Mouse (Mus musculus) olfactory bulb, adult 2 months (tissue): ENCODE results near the gene St8sia2. TPM values are rescaled to one million over a fixed set of nuclear protein-coding genes. Genes with fewer than 3 reads are reported as not detected.

Experiments
- H3K27ac ChIP-seq: fragments of 200-500 bp; 2 replicates; pipeline ENCODE4 v1.5.1; 2012; ENCODE audit warnings: low read depth, low read length; ENCODE audit not compliant: insufficient read depth
- H3K4me1 ChIP-seq: fragments of 200-500 bp; 2 replicates; pipeline ENCODE4 v1.6.1; 2012; ENCODE audit warnings: low read length; ENCODE audit not compliant: control insufficient read depth, insufficient read depth
- H3K4me3 ChIP-seq: fragments of 200-500 bp; 2 replicates; pipeline ENCODE4 v1.5.1; 2012; ENCODE audit warnings: mild to moderate bottlenecking, low read depth, low read length, moderate library complexity; ENCODE audit not compliant: insufficient read depth
- CTCF ChIP-seq: fragments of 200-500 bp; IDR thresholded peaks from 2 replicates; pipeline ENCODE4 v1.5.1; 2012; ENCODE audit warnings: low read depth, mild to moderate bottlenecking, low read length, moderate library complexity; ENCODE audit not compliant: insufficient read depth
- POLR2A ChIP-seq: fragments of 200-500 bp; IDR thresholded peaks from 2 replicates; pipeline ENCODE4 v1.6.1; 2012; ENCODE audit warnings: mild to moderate bottlenecking, low read depth, low read length, moderate library complexity; ENCODE audit not compliant: insufficient read depth
- WGBS: fragments of 180-500 bp; shearing (Covaris S2); methylation state at CpG from one replicate; pipeline ENCODE4 v1.1.7; 2018; 5-methylcytosine and 5-hydroxymethylcytosine counted together
- polyA plus RNA-seq: library from polyadenylated mRNA; stranded (reverse); fragments of >200 nt; gene quantifications from 2 replicates; pipeline ENCODE4 v1.2.4, GENCODE M21; 2012; ENCODE audit warnings: low replicate concordance; ENCODE audit not compliant: missing spikeins, insufficient read depth, insufficient read length

The St8sia2 gene
- polyA plus RNA-seq, 1 experiment = not detected

- WGBS = 80% methylated on average over 3 of the region's 3 CpGs
Observed at GRCm38 (mm10) chr7:74024171-74024570, 10.7 kb upstream of the St8sia2 start.

GRCm38 (mm10) chr7:74022571-74022970 lies 9.1 kb upstream of the St8sia2 start:
- no peaks in the 10 kb centered on the region for H3K4me1 ChIP-seq
- no peak for TF ChIP-seq POLR2A
- TF ChIP-seq CTCF = no peak
- 94% methylated on average over 2 of the region's 2 CpGs for WGBS
- H3K4me3 ChIP-seq = no peak overlapping the region
- no peak overlapping the region for H3K27ac ChIP-seq

More at GRCm38 (mm10) chr7:74024171-74024570, 10.7 kb upstream of the St8sia2 start:
- Histone ChIP-seq H3K4me3 (no peak overlapping the region), H3K27ac (no peak overlapping the region), H3K4me1 (no peaks in the 10 kb centered on the region)
- TF ChIP-seq POLR2A = no peak
- TF ChIP-seq CTCF = no peak

GRCm38 (mm10) chr7:74021771-74022170 lies 8.3 kb upstream of the St8sia2 start:
- no peak overlapping the region for H3K4me3 ChIP-seq
- H3K4me1 ChIP-seq = no peaks in the 10 kb centered on the region
- no peak overlapping the region for H3K27ac ChIP-seq
- WGBS = 88% methylated on average over 6 of the region's 6 CpGs
- TF ChIP-seq POLR2A (no peak), CTCF (no peak)

GRCm38 (mm10) chr7:74016613-74017012 lies 3.1 kb upstream of the St8sia2 start:
- no peak for TF ChIP-seq CTCF
- TF ChIP-seq POLR2A = no peak
- no peak overlapping the region for H3K4me3 ChIP-seq
- WGBS = 85% methylated on average over 2 of the region's 2 CpGs
- H3K27ac ChIP-seq = no peak overlapping the region
- peaks cover 7% of the 10 kb centered on the region; the same call in 1 of the 2 replicates for H3K4me1 ChIP-seq

- TF ChIP-seq POLR2A (no peak), CTCF (no peak)
- peaks cover 7% of the 10 kb centered on the region; the same call in 1 of the 2 replicates for H3K4me1 ChIP-seq
- 1% methylated on average over 70 of the region's 70 CpGs for WGBS
- peak overlapping the region; percentile 62 for H3K4me3 ChIP-seq
- H3K27ac ChIP-seq = no peak overlapping the region
Observed at GRCm38 (mm10) chr7:74012858-74013600, 461 bp downstream of the St8sia2 start.

GRCm38 (mm10) chr7:74011976-74012857 lies 1.3 kb downstream of the St8sia2 start:
- H3K27ac ChIP-seq = no peak overlapping the region
- H3K4me1 ChIP-seq = peaks cover 7% of the 10 kb centered on the region; the same call in 1 of the 2 replicates
- H3K4me3 ChIP-seq = peak overlapping the region; percentile 62
- TF ChIP-seq POLR2A (no peak), CTCF (no peak)
- WGBS = 5% methylated on average over 43 of the region's 43 CpGs

DNA sequence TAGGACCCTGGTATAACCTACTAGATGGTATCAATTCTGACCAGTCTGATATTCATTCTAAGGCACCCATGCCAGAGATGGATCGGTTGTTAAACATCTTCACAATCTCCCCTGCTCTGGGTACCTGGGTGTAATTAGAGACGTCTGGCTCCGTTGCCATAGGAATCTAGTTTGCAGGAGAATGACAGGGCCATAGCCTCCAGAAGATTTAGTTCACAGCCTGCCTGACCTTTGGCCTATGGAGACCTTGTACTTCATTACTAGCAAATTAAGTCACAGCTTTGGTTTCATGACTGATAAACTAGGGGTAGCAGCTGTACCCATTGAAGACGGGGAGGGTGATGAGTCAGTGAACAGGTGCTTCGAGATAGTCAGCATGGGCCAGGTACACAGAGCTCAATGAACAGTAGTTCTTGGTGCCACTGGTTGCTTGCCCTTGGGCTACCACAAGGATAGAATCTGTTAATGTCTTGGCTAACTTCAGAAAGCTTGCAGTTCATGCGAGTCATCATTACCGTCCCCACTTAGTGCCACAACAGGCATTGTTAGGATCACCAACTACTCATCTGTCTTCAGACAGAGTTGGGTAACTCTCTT lies 4.4 kb downstream of the St8sia2 start:
- TF ChIP-seq CTCF = no peak
- no peak for TF ChIP-seq POLR2A
- WGBS = 92% methylated on average over 7 of the region's 7 CpGs
- H3K4me1 ChIP-seq = peaks cover 16% of the 10 kb centered on the region
- no peak overlapping the region for H3K27ac ChIP-seq
- no peak overlapping the region for H3K4me3 ChIP-seq

GRCm38 (mm10) chr7:74006775-74007371 lies 6.6 kb downstream of the St8sia2 start:
- 19% methylated on average over 9 of the region's 9 CpGs for WGBS
- no peak overlapping the region for H3K27ac ChIP-seq
- H3K4me1 ChIP-seq = peaks cover 9% of the 10 kb centered on the region
- TF ChIP-seq CTCF = no peak
- TF ChIP-seq POLR2A = no peak
- no peak overlapping the region for H3K4me3 ChIP-seq

DNA sequence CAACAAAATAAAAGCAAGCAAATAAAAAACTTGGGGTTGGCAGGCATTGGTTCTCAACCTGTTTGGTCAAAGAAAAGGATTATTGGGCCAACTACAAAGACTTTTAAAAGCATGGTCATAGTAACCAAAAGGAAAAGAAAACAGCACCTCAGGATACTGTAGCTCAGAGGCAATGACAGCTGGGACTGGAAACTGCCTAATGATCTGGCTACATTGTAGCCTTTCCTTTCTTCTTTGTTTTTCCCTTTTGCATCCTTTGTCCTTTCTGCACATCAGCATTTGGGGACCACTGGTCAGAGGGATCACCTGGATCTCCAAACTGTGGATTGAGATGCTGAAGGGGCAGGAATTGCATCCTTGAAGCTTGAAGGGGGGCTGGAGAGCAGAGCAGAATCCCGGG lies 7.1 kb downstream of the St8sia2 start:
- Histone ChIP-seq H3K4me3 (no peak overlapping the region), H3K4me1 (peaks cover 9% of the 10 kb centered on the region), H3K27ac (no peak overlapping the region)
- TF ChIP-seq POLR2A (no peak), CTCF (no peak)
- WGBS = 0% methylated on average over 1 of the region's 1 CpGs
